Mouse (Mus musculus): ENCODE results near the gene Slc5a5.

Slc5a5 gene

DNA sequence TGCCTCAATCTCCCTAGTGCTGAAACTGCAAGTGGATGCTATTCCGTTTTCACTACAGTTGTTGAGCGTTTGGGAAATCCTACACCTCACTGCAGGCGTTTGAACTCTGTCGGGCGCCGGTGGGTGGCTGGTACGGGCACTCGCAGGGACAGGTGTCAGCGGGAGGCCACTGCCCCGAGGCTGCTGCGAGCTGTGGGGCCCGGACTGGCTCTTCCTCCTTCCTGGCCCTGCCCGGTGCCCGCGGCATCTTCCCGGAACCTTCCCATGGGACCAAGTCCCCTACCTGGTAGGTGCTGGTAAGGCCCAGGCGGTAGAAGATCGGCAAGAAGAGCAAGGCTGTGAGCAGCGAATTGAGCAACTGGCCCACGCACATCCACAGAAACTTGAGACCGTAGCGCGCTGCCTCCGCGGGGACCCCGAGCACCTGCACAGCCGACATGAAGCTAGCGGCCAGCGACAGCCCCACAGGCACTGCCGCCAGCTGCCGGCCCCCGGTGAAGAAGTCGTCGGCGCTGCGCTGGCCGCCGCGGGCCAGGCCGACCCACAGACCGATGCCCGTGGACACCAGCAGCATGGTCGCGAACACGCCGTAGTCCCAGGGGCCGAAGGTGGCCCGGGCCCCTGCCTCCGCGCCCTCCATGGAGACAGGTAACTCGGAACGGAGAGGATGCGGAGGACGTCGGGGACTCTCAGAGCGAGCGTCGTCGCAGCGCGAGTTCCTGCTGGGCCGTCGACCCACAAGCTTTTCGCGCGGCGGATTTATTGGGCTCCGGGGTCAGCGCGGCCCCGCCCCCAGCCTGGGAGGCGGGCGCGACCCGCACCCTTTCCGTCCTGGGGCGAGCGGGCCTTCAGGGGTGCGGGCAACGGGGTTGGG lies at the start of gene Slc5a5:
Gene Slc5a5 (minus strand): TSS at position 736 of the 874 bp plus-strand sequence.
- DNase-seq (ENCODE audit: extremely low read depth, low read depth, low spot score), result no peak

GRCm38 (mm10) chr8:70941478-70941877 lies 48.9 kb upstream of the Slc5a5 start:
- DNase-seq (ENCODE audit: extremely low read depth, low read depth, low spot score), result no peak

DNA sequence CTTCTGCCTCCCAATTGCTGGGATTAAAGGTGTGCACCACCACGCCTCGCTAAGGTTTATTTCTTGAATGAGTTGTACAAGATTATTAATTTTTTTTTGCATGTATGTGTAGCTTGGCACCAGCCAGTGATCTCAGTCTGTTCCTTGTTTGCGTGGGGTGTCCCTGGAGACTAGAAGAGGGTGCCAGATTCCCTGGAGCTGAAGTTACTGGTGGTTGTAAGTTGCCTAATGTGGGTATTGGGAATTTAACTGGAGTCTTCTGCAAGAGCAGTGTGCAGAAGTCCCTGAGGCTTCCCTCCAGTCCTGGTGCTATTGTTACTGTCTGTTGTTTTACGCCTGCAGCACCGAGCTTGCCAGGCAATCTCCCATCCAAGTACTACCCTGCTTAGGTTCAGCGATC lies 44.6 kb upstream of the Slc5a5 start:
- peak; percentile 89 for DNase-seq (ENCODE audit: extremely low read depth, low read depth, low spot score)

GRCm38 (mm10) chr8:70934786-70935185 lies 42.2 kb upstream of the Slc5a5 start:
- no peak for DNase-seq (ENCODE audit: extremely low read depth, low read depth, low spot score)

GRCm38 (mm10) chr8:70933036-70933435 lies 40.5 kb upstream of the Slc5a5 start:
- no peak for DNase-seq (ENCODE audit: extremely low read depth, low read depth, low spot score)

- DNase-seq (ENCODE audit: extremely low read depth, low read depth, low spot score), result no peak
Observed at GRCm38 (mm10) chr8:70931731-70932130, 39.2 kb upstream of the Slc5a5 start.

- DNase-seq (ENCODE audit: extremely low read depth, low read depth, low spot score), result no peak
Observed at GRCm38 (mm10) chr8:70928778-70929322, 36.3 kb upstream of the Slc5a5 start.

DNA sequence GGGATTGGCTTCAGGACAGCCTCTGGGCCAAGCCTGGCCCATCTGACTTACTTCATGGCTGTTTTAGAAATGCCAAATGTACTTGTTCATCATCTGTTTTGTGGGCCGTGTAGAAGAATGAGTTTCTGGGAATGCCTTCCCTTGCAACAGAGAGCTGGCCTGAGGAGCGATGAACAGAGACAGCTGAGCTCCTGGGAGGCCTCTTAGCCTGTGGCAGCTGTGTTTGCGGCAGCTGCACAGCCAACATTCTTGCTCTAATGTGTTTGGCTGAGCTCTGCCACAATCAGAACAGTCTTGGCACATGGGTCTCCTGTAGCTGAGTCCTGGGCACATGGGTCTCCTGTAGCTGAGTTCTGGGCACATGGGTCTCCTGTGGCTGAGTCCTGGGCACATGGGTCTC lies 35.5 kb upstream of the Slc5a5 start:
- DNase-seq (ENCODE audit: extremely low read depth, low read depth, low spot score), result no peak

- no peak for DNase-seq (ENCODE audit: extremely low read depth, low read depth, low spot score)
Observed at GRCm38 (mm10) chr8:70926396-70926795, 33.8 kb upstream of the Slc5a5 start.

DNA sequence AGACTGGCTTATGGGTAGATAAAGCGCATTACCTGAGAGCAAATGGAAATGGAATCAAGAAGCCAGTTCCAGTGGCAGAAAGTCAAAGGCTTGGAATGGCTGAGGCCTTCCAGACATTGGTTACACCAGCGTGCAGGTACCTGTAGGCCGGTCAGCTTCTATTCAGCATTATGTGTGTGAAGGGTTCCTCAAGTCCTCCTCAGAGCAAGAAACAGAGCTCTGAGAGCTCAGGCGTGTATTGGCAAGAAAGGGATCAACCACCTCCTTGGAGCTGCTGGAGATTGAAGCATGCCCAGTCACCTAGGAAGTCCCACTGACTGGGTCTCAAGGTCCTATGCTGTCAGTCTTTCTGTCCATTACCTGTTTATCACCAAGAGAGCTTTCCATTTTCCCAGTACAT lies 33.2 kb upstream of the Slc5a5 start:
- DNase-seq (ENCODE audit: extremely low read depth, low read depth, low spot score), result no peak

DNA sequence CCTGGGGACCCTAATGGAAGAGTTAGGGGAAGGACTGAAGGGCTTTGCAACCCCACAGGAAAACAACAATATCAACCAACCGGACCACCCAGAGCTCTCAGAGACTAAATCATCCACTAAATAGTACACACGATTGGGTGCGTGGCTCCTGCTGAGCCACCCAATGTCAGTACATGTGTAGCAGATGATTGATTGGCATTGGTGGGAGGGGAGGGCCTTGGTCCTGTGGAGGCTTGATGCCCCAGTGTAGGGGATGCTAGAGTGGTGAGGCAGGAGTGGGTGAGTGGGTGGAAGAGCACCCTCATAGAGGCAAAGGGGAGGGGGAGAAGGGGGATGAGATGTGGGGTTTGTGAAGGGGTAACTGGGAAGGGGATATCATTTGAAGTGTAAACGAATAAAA lies 31.6 kb upstream of the Slc5a5 start:
- no peak for DNase-seq (ENCODE audit: extremely low read depth, low read depth, low spot score)

GRCm38 (mm10) chr8:70920049-70920922 lies 27.7 kb upstream of the Slc5a5 start:
- DNase-seq (ENCODE audit: extremely low read depth, low read depth, low spot score), result no peak

DNA sequence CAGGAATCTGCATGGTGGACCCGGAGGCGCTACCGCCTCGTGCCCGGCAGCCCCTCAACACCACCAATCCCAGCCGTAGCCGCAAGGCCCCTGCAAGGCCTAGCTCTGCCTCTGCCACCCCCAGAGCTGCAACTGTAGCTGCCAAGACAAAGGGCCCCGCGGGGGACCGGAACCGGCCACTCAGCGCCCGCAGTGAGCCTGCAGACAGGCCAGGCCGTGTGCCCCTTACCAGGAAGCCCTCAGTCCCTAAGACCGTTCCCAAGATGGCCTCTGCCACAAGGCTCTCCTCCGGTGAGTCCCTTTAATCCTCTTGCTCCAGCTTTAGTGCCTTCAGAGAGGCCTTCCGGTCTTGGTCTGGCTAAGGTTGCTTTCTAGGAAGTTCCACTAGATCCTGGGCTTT lies 22.1 kb upstream of the Slc5a5 start:
- no peak for DNase-seq (ENCODE audit: extremely low read depth, low read depth, low spot score)

- DNase-seq (ENCODE audit: extremely low read depth, low read depth, low spot score), result no peak
Observed at GRCm38 (mm10) chr8:70913523-70913922, 21.0 kb upstream of the Slc5a5 start.

- no peak for DNase-seq (ENCODE audit: extremely low read depth, low read depth, low spot score)
Observed at GRCm38 (mm10) chr8:70912955-70913354, 20.4 kb upstream of the Slc5a5 start.

DNA sequence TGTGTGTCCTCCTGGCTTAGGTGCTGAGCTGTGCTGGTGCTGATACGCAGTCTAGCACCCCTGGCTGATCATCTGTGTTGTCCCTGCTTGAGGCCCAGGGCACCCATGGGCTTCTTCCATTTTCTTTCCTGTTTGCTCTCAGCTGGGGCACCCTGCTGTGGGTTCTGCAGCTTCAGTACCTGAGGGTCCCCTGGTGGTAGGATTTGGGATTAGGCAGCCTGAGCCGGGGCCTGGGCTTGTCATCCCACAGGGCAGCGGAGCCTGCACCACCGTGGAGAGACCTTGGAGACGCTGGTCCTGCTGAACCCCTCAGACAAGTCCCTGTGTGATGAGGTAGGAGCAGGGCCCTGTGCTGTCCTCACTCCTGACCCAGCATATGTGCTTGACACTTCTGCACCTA lies 19.0 kb upstream of the Slc5a5 start:
- DNase-seq (ENCODE audit: extremely low read depth, low read depth, low spot score), result no peak

DNA sequence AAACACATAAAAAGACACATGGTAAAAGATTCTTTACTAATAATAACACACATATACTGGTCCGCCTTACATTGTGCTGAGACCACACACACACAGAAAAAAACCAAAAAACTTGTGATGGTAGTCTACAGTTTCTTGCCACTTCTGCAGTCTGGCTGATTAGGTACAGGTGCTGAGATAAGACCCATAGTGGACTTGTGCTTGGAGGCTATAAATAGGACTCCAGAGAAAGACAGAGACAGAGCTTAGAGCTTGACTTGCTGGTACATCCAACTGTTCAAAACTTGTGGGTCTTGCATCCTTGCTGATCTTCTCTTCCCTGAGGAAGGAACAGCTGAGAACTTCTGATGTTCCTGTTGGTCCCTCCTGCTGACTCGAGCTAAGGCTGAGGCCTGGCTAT lies 15.0 kb upstream of the Slc5a5 start:
- no peak for DNase-seq (ENCODE audit: extremely low read depth, low read depth, low spot score)

DNA sequence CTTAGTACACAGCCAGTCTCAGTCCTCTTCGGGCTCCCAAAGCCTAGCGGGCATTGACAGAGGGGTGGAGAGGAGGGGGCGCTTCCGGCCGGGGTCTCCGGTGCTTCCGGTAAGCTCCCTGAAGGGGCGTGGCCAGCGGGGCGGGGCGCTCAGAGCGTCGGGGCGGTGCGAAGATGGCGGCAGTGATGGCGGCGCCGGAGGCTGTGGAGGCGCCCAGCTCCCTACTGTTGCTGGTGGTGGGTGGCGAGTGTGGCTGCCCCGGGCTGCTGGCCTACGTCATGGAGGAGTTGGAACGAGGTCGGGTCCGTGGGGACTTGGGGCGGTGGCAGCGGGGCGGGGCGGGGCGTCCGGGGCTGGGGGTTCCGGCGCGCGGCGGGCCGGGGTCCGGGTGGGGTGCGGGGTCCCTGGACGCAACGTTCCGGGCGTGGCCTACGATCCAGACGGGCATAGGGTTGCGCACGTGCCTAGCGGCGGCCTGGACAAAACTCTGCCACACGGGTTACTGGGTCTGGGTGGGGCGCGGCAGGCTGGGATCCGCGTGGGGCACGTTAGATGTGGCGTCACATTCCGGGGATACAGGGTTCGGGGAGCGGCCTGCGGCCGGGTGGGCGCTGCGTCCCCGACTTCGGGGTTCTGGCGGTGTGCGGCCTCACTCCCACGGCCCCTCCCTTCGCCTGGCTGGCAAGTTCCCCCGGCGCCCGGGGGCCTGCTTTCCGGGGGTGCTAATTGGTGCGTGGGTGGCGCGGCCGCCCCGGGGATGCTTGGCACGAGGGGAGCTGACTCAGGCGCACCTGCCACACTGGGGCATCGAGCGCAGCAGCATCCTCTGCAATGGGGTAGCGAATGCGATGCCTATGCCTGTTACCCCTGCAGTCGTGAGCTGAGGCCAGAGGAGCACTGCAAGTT lies 13.5 kb upstream of the Slc5a5 start, which contains the start of gene Map1s:
Gene Map1s (plus strand): TSS at position 102 of the 906 bp plus-strand sequence.
- DNase-seq (ENCODE audit: extremely low read depth, low read depth, low spot score), result no peak

DNA sequence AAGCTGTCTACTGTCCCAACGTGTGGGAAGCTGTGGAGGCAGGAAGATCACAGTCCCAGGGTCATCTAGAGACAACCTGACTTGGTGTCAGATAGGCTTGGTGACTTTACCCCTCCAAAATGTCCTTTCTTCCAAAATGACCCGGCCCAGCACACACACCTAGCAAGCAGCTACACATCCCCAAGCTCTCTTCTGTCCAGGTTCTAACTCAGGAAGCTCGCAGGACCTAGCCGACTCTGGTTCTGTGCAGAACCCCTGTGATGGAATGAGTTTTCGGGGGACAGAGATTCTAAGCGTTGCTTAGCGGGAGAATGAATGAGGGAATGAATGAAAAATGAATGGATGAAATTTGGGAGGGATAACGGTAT lies 12.9 kb upstream of the Slc5a5 start:
- no peak for DNase-seq (ENCODE audit: extremely low read depth, low read depth, low spot score)

DNA sequence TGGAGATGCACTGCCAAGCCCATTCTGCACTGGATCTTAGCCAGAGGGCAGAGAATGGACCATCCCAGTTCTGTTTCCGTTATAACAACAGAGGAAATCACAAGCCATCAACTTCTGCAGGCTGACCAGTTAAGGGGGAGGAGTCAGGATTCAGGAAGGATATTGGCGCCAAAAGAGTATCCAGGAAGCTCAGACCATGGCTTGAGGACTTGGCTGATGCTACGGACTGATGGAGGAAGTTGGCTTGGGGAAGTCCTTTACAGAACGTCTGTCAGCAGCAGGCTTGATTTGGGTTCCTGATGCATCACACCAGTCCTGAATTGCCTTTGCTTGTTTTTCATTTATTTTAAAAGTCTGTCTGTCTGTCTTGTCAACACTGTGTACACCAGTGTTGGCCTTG lies 12.0 kb upstream of the Slc5a5 start:
- no peak for DNase-seq (ENCODE audit: extremely low read depth, low read depth, low spot score)

GRCm38 (mm10) chr8:70903582-70903981 lies 11.0 kb upstream of the Slc5a5 start:
- DNase-seq (ENCODE audit: extremely low read depth, low read depth, low spot score), result no peak

Measured in fat pad, adult 2 months (tissue).